Mouse (Mus musculus) spleen, adult 18-20 months (tissue): Measurements from ENCODE around the gene Zkscan16.
A peak's percentile ranks its signal among the peaks of the same experiment; 100 is the strongest.

Experiments
- DNase-seq, 2 experiments: peaks; one replicate each; pipeline ENCODE4 v3.0.0; 2022; ENCODE audit warnings: mixed read lengths in 2 of 2

Gene Zkscan16

GRCm38 (mm10) chr4:58941638-58942037 is 1.8 kb upstream of the Zkscan16 start:
- DNase-seq, result no peak

GRCm38 (mm10) chr4:58942942-58943341 is 486 bp upstream of the Zkscan16 start:
- no peak for DNase-seq

- DNase-seq, result no peak
Observed at GRCm38 (mm10) chr4:58944206-58944553, 752 bp downstream of the Zkscan16 start.

GRCm38 (mm10) chr4:58944695-58945094 is 1.3 kb downstream of the Zkscan16 start:
- no peak for DNase-seq

DNA sequence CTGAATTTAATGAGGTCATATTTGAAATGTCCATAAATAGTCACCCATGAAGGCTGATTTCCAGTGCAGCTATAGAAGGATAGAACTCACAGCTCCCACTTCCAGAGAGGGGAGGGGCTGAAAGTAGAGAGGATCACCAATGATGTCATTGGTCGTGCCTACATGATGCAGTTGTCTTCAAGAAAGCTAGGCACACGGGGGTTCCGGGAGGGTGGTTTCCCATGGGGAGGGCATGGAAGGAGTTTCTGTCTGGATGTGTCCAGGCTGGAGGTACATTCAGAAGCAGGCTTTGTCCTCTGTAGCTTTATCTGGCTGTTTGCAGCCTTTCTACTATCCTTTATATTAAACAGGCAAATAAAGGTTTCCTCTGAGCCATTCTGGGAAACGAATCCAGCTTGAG is 5.0 kb downstream of the Zkscan16 start:
- no peak for DNase-seq

DNA sequence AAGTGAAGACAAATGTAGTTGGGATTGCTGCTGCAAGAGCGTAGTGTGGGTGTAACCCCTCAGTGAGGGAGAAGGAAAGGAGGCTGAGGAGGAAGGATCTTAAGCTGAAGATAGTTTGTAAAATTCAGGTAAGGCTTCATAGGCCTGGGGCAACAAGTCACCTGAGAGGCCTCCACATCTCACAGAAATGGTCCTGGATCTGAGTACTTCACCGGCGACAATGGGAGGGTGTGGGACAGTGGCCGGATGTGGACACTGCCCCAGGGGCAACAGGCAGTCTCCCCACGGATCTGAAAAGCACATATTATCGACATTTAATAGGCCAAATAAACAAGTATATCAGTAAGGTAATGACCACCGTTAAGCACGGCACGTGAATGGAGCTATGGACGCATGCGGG is 9.2 kb downstream of the Zkscan16 start:
- DNase-seq, result no peak

DNA sequence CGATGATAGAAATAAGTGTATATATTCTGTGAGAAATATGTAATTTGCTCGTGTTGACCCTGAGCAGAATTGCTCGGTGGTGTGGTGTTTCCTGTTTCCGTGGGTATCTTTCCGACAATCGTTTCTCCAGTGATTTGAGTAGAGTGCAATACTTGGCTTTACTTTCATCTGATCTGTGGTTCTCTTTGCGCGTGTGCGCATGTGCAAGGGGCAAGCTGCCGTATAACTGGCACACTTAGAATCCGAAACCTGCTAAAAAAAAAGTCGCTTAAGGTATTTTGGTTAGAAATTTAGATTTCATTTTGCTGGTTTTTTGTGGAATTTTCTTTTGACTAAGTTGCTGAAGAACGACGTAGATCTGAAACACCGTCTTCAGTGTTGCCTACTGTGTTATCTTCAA is 18.3 kb downstream of the Zkscan16 start:
- DNase-seq, result no peak

DNA sequence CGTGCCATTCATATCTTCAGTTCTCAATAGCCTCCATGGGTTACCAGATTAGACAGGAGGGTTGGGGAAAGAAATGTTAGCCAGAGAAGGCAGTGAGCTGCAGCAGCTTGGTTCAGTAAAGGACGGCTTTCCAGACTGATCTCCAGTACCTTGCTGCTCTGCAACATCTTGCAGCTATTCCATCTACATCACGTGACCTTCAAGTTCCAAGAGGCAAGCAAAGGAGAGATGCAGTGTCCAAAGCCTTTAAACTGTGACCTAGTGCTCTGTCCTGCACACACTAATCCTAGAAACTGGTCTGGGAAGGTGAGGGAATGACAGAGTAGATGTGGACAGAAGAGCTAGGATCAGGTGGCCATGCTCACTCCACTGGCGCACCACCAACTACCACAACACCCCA is 19.8 kb downstream of the Zkscan16 start:
- DNase-seq, result no peak

GRCm38 (mm10) chr4:58965136-58965535 is 21.7 kb downstream of the Zkscan16 start:
- DNase-seq, result no peak

DNA sequence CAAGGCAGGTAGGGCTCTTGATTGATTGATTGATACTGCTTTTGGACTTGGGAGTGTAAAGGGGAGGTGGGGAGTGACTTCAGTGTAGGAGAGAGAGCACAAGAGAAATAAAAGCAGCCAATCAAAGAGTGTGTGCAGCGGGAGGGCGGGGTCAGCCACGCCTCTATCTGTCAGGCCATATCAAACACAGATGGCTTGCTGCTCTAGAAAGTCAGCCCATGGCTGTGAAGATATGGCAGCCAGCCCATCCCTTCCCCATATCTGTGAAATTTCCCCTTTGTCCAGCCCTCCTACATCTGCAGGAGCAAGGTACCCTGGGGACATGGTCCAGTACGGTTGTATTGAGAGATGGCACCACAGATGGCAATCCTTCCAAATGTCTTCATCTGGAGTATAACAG is 27.2 kb downstream of the Zkscan16 start:
- DNase-seq, result no peak

DNA sequence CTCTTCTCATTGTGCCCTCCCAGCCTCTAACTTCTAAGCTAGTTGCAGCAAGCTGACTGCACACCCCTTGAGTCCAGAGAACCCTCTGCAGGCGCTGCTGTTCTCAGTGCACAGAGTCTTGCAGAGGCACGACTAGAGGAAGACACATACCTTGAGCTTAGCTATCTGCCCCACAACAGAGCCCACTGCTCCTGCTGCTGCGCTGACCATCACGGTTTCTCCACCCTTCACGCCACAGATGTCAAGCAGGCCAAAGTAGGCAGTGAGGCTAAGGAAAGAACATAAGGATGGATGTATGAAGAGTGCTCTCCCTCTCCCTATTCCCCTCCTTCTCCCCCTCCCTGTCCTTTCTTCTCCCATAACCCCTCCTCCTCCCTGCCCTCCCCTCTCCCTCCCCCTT is 32.3 kb downstream of the Zkscan16 start:
- DNase-seq, result no peak

DNA sequence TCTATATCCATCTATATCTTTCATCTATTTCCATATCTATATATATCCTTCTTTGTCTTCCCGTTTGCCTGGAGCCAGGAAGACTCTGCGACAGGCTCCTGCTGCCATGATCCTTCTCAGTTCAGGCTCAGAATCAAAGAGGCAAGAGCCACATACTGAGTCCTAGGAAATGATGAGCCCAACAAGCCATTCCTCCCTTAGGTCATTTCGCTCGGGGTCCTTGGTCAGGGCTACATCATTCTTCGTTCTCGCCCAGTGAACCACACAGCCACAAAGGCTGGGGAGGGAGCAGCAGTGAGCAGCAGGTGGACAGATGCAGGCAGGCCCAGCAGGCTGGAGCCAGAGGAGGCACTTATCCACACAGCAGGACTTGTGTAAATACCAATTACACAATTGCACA is 38.0 kb downstream of the Zkscan16 start:
- no peak for DNase-seq

GRCm38 (mm10) chr4:58982806-58983205 is 39.4 kb downstream of the Zkscan16 start:
- DNase-seq, result no peak

DNA sequence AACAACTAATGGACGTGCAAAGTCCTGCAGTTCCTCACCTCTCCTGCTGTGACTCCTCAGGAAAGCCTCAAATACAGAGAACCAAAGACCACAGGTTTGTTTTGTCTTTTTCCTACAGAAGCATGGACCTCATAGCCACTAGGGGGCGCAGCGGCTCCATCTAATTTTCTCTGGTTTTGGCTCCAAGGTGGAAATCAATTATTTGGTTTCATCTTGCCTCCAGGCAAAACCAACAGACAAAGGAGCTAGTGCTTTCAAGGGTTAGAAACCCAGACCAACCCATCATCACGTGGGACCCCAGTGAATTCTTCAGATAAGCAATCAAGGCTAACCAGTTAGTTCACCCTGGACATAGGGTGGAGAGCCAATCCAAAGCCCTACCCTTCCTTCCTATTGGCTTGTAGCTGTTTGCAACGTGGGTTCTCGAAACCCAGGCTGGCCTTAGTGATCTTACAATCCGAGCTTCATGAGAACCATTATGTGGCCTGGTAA is 41.8 kb downstream of the Zkscan16 start:
- DNase-seq, result peak; percentile 55 to 83

DNA sequence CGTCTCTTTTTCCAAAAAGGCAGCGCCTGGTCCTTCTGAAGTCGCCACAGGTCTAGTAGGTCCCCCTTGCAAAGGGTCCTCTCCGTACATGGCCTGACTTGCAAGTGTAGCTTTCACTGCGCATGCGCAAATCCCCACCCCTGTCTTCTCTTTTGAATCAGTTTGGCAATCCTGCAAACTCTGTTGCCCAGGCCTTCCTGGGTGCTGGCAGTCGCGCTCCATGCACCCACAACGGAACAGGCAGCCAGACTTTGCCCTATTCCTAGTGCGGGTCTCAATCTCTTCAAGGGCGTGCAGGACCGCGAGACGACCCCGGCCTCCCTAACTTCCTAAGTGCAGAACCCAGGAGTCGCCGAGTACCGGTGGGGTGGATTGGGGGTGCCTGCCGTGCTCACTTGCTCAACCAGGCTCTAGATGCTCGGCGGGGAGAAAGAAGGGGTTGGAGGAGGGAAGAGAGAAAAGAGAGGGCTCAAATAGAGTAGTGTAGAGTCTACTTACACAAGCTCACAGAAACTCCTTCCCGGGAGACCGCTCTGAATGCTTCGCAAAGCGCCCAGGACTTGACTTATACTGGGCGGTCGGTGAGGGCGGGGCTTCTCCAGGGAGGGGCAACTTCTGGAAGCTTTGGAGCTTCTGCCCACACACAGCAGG is 43.2 kb downstream of the Zkscan16 start, which contains the start of gene Ptgr1:
Ptgr1 (minus strand) TSS at position 580 of the 651 bp plus-strand sequence.
- DNase-seq, result peak; percentile 71 to 79

- no peak for DNase-seq
Observed at GRCm38 (mm10) chr4:58989303-58989898, 46.0 kb downstream of the Zkscan16 start.

DNA sequence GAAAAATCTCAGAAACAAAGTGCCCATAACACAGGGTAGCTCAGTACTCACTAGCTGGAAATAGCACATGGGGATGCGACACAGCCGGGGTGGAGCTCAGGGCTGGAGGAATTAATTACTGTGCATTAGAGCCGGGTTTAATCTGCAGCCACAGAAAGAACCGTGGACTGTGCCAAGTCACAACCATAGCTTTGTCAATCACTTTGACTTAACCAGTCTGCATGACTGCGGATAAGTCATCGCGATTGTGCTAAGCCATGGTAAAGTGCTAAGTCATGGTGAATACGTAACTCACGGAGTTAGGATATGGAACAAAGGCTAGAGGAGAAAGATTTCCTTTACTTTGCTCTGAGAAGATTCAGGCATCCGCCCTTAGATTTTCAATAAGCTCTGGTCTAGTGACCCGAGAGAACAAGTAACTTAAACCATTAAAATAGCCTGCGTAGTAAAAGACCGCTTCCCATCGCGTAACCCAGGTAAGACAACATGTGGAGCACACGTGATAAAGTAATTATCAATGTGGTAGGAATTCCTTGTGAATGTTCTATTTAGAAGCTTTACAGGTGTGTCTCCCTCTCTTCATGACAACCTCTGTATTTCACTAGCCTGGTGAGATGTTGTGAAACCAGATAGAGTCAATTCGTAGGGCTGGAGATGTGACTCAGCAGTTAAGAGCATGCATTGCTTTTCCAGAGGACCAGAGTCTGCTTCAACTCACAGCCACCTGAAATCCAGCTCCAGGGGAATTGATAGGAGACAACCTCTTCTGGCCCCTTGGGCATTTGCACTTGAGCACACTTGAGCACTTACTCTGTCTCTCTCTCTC is 47.4 kb downstream of the Zkscan16 start:
- no peak for DNase-seq

GRCm38 (mm10) chr4:58992195-58992594 is 48.8 kb downstream of the Zkscan16 start:
- no peak for DNase-seq

DNA sequence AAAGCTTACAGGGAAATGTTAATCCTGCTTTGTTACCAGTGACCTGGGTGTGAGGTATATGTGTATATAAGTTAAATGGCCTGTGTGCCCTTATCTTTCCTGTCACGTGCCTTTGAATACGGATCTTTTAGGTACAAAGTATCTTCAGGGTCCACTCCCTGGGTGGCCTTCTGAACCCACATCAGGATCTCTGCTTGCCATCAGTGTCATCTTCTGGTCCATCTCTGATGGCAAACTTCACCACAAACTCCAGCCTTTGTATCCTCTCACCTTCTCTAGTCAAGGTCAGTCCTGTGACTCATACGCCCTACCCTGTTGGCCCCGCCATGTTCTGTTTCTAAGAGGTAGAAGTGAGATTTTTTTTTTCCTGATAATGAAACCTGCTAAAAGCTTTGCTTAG is 51.3 kb downstream of the Zkscan16 start, which contains the start of gene Dnajc25:
Dnajc25 (plus strand) TSS at position 301 of the 400 bp plus-strand sequence.
- no peak for DNase-seq

DNA sequence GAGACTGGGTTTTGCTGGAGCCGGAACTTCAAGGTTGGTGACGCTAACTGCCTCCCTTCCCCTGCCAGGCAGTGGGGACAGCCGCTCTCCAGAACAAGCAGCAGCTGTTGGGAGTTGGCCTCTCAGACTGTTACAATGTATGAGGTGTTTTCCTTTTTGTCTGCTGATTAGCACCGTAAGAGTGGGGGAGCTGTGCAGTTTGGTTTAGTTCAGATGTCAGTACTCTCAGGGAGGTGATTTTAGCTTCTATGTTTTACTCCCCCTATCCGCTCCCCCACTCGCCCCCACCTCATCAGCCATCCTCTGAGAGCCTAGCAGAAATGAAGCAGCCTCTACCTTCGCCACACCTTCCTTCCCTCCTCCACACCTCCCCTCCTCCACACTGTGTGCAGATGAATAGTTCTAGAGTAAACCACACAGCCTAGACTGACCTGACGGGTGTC is 51.8 kb downstream of the Zkscan16 start:
- DNase-seq, result no peak

GRCm38 (mm10) chr4:58997081-58997480 is 53.7 kb downstream of the Zkscan16 start:
- no peak for DNase-seq

GRCm38 (mm10) chr4:58998688-58999087 is 55.3 kb downstream of the Zkscan16 start:
- no peak for DNase-seq

DNA sequence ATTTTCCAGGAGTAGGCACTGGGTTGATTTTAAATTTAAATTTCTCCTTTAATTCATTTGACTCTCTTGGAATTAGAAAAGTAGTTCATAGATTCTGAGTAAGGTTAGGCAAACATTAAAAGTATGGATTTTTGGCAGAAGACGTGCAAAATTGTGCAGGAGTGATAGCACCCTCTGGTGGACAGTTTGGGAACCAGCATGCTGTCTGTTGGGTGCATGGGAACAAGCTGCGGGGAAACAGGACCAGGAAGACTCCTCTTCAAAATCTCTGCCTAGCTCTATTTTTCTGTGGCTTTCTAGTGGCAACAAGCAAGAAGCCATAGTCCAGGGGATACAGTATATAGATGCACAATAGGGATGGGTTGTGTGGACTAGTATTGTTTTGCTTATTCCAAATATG is 56.3 kb downstream of the Zkscan16 start:
- peak; percentile 46 to 66 for DNase-seq

DNA sequence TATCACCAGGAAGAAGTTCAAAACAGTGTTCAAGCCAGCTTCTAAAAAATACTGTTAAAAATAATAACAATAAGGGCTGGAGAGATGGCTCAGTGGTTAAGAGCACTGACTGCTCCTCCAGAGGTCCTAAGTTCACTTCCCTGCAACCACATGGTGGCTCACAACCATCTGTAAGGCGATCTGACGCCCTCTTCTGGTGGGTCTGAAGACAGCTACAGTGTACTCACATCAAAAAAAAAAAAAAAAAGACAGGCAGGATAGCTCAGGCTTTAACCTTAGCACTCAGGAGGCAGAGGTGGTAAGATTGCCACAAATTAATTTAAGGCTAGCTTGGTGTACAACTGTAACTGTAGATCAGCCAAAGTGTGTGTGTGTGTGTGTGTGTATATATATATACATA is 57.2 kb downstream of the Zkscan16 start:
- peak; percentile 15 to 24 for DNase-seq
